Mouse (Mus musculus): ENCODE measurements around the gene Spdef. TPM values are rescaled to one million over a fixed set of nuclear protein-coding genes. Genes with fewer than 3 reads are reported as not detected.

Gene Spdef
- total RNA-seq, 1 experiment = not detected

DNA sequence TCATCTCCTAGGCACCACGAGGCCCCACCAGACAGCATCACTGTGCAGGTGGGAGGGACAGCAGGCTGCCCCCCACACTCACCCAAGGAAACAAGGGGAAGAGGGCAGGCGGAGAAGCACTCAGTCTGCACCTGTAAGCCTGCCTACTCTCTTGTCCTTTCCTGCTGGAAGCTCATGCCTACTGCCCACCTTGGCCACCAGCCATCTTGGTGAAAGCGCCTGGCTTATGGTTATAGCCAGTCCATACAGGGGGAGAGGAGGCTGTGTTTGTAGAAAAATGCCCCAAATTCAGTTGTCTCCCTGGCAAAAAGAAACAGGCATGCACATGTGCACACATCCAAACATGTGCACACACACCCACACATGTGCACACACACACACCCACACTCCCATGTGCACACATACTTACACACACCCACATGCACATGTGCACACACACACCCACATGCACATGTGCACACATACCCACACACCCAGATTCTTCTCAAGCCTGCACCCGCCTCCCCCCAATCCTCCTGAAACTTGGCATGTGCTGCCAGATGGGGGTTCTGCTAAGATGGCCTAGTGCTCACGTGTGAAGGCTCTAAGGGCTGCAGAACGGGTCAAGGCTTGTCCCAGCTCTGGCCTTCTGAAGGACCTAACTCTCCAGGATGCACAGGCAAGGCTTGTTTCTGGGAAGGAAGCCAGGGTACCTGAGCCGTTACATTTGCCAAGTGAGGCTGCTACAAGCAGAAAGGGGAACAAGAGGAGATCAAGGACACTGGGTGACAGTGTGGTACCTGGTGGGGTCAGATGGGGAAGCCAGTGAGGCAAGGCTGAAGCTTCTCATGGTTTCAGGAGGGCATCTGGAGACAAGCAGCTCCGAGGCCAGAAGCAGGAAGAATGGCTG is 22.8 kb upstream of the Spdef start:
- H3K9me3 ChIP-seq (ENCODE audit: control insufficient read depth, insufficient read depth, low read depth, low read length) = no peaks in the 10 kb centered on the region
- H3K27ac ChIP-seq (ENCODE audit: insufficient read depth, low read depth, low read length, poor library complexity, severe bottlenecking) = no peak overlapping the region
- in situ Hi-C loops (cut with MboI; ENCODE audit: low sequenced_read_pairs in 2 of 2, unreplicated experiment in 2 of 2) = no loop called here
- no peak for TF ChIP-seq ZNF384 (IDR thresholded peaks at IDR 0.05; ENCODE audit: low read depth, low read length)
- no peak for TF ChIP-seq HCFC1 (IDR thresholded peaks at IDR 0.05; ENCODE audit: borderline replicate concordance, insufficient read depth, low read length)
- no peak for TF ChIP-seq CHD2 (IDR thresholded peaks at IDR 0.05; ENCODE audit: low read depth, low read length)
- no peak for TF ChIP-seq ZC3H11A (IDR thresholded peaks at IDR 0.05; ENCODE audit: borderline replicate concordance, low read depth, low read length)
- no peak for TF ChIP-seq MAFK (IDR thresholded peaks at IDR 0.05; ENCODE audit: insufficient read depth, low read depth, low read length)
- 0 out of 4 replicates have a peak, but pooled peaks cover 0 to 2% of the 10 kb centered on the region in 2 experiments for H3K4me1 ChIP-seq (ENCODE audit: control insufficient read depth in 2 of 2, insufficient read depth in 2 of 2, low read length in 2 of 2, poor library complexity in 1 of 2)
- DNase-seq (ENCODE audit: low read depth, low spot score) = no peak
- no peak overlapping the region for H3K4me3 ChIP-seq (ENCODE audit: insufficient read depth in 1 of 2, low read depth in 1 of 2, low read length in 2 of 2, poor library complexity in 1 of 2, severe bottlenecking in 1 of 2)
- peaks cover 26% of the 10 kb centered on the region for H3K36me3 ChIP-seq (ENCODE audit: control insufficient read depth, insufficient read depth, low read length, poor library complexity, severe bottlenecking)
- no peak overlapping the region for H3K9ac ChIP-seq (ENCODE audit: insufficient read depth, low read depth, low read length, poor library complexity, severe bottlenecking)

GRCm38 (mm10) chr17:27750451-27750942 is 21.7 kb upstream of the Spdef start:
- in situ Hi-C loops (cut with MboI; ENCODE audit: low sequenced_read_pairs in 2 of 2, unreplicated experiment in 2 of 2) = no loop called here
- no peak for TF ChIP-seq CHD2 (IDR thresholded peaks at IDR 0.05; ENCODE audit: low read depth, low read length)
- TF ChIP-seq ZC3H11A (IDR thresholded peaks at IDR 0.05; ENCODE audit: borderline replicate concordance, low read depth, low read length) = no peak
- no peak for TF ChIP-seq HCFC1 (IDR thresholded peaks at IDR 0.05; ENCODE audit: borderline replicate concordance, insufficient read depth, low read length)
- no peak for TF ChIP-seq MAFK (IDR thresholded peaks at IDR 0.05; ENCODE audit: insufficient read depth, low read depth, low read length)
- no peak for TF ChIP-seq ZNF384 (IDR thresholded peaks at IDR 0.05; ENCODE audit: low read depth, low read length)
- H3K36me3 ChIP-seq (ENCODE audit: control insufficient read depth, insufficient read depth, low read length, poor library complexity, severe bottlenecking) = peaks cover 26% of the 10 kb centered on the region

DNA sequence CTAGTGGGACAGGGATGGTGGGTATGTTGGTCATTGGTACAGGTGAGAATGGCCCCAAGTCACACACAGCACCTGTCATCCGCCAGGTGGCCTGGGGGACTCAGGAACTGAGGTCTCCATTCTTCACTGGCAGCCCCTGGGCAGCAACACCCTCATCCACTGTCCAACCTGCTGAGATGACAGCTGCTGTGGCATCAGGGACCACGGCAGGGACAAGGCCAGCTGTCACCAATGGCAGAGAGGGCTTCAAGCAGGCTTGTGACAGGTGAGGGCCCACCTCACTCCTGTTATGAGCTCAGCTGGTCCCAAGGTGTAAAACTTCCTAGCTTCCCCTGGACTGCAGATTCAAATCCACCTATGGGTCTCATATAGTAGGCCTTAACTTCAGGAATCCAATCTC is 19.4 kb upstream of the Spdef start:
- H3K36me3 ChIP-seq (ENCODE audit: control insufficient read depth, insufficient read depth, low read length, poor library complexity, severe bottlenecking) = peaks cover 18% of the 10 kb centered on the region; the same call in 1 of the 2 replicates
- no peak overlapping the region for H3K27ac ChIP-seq (ENCODE audit: insufficient read depth, low read depth, low read length, poor library complexity, severe bottlenecking)
- H3K9ac ChIP-seq (ENCODE audit: insufficient read depth, low read depth, low read length, poor library complexity, severe bottlenecking) = no peak overlapping the region
- DNase-seq (ENCODE audit: low read depth, low spot score) = no peak
- H3K4me3 ChIP-seq (ENCODE audit: insufficient read depth in 1 of 2, low read depth in 1 of 2, low read length in 2 of 2, poor library complexity in 1 of 2, severe bottlenecking in 1 of 2) = no peak overlapping the region
- in situ Hi-C loops (cut with MboI; ENCODE audit: low sequenced_read_pairs in 2 of 2, unreplicated experiment in 2 of 2) = no loop called here
- no peaks in the 10 kb centered on the region for H3K9me3 ChIP-seq (ENCODE audit: control insufficient read depth, insufficient read depth, low read depth, low read length)
- TF ChIP-seq MAFK (IDR thresholded peaks at IDR 0.05; ENCODE audit: insufficient read depth, low read depth, low read length) (no peak), CHD2 (IDR thresholded peaks at IDR 0.05; ENCODE audit: low read depth, low read length) (no peak), ZNF384 (IDR thresholded peaks at IDR 0.05; ENCODE audit: low read depth, low read length) (no peak), HCFC1 (IDR thresholded peaks at IDR 0.05; ENCODE audit: borderline replicate concordance, insufficient read depth, low read length) (no peak), ZC3H11A (IDR thresholded peaks at IDR 0.05; ENCODE audit: borderline replicate concordance, low read depth, low read length) (no peak)
- no peaks in the 10 kb centered on the region for H3K4me1 ChIP-seq (ENCODE audit: control insufficient read depth in 2 of 2, insufficient read depth in 2 of 2, low read length in 2 of 2, poor library complexity in 1 of 2)

More at GRCm38 (mm10) chr17:27750451-27750942, 21.7 kb upstream of the Spdef start:
- Histone ChIP-seq H3K27ac (ENCODE audit: insufficient read depth, low read depth, low read length, poor library complexity, severe bottlenecking) (no peak overlapping the region), H3K9ac (ENCODE audit: insufficient read depth, low read depth, low read length, poor library complexity, severe bottlenecking) (no peak overlapping the region), H3K4me1 (ENCODE audit: control insufficient read depth in 2 of 2, insufficient read depth in 2 of 2, low read length in 2 of 2, poor library complexity in 1 of 2) (no peaks in the 10 kb centered on the region), H3K9me3 (ENCODE audit: control insufficient read depth, insufficient read depth, low read depth, low read length) (no peaks in the 10 kb centered on the region), H3K4me3 (ENCODE audit: insufficient read depth in 1 of 2, low read depth in 1 of 2, low read length in 2 of 2, poor library complexity in 1 of 2, severe bottlenecking in 1 of 2) (no peak overlapping the region)
- no peak for DNase-seq (ENCODE audit: low read depth, low spot score)

DNA sequence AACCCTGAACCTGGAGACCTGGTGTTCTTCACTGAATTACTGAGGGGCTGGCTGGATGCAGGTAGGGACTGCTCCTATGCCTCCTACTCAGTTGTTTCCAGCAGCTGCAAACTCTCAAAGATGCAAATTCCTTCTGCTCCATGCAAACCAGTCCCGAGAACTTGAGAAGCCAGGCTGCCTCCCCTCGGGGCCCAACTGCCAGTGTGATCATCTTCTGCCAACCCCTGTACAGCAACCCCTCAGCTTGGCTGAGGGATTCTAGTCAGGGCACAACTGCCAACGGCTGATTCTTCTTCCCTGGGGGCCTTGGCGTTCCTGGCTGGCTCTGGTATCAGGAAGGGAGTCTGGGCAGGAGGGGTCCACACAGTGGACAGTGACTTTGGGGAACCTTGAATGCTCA is 17.7 kb upstream of the Spdef start:
- H3K9me3 ChIP-seq (ENCODE audit: control insufficient read depth, insufficient read depth, low read depth, low read length) = no peaks in the 10 kb centered on the region
- in situ Hi-C loops (cut with MboI; ENCODE audit: low sequenced_read_pairs in 2 of 2, unreplicated experiment in 2 of 2) = no loop called here
- no peak overlapping the region for H3K27ac ChIP-seq (ENCODE audit: insufficient read depth, low read depth, low read length, poor library complexity, severe bottlenecking)
- H3K4me1 ChIP-seq (ENCODE audit: control insufficient read depth in 2 of 2, insufficient read depth in 2 of 2, low read length in 2 of 2, poor library complexity in 1 of 2) = no peaks in the 10 kb centered on the region
- no peak overlapping the region for H3K4me3 ChIP-seq (ENCODE audit: insufficient read depth in 1 of 2, low read depth in 1 of 2, low read length in 2 of 2, poor library complexity in 1 of 2, severe bottlenecking in 1 of 2)
- no peak overlapping the region for H3K9ac ChIP-seq (ENCODE audit: insufficient read depth, low read depth, low read length, poor library complexity, severe bottlenecking)
- TF ChIP-seq HCFC1 (IDR thresholded peaks at IDR 0.05; ENCODE audit: borderline replicate concordance, insufficient read depth, low read length) = no peak
- TF ChIP-seq MAFK (IDR thresholded peaks at IDR 0.05; ENCODE audit: insufficient read depth, low read depth, low read length) = no peak
- TF ChIP-seq ZC3H11A (IDR thresholded peaks at IDR 0.05; ENCODE audit: borderline replicate concordance, low read depth, low read length) = no peak
- TF ChIP-seq CHD2 (IDR thresholded peaks at IDR 0.05; ENCODE audit: low read depth, low read length) = no peak
- TF ChIP-seq ZNF384 (IDR thresholded peaks at IDR 0.05; ENCODE audit: low read depth, low read length) = no peak
- peaks cover 9% of the 10 kb centered on the region; the same call in 1 of the 2 replicates for H3K36me3 ChIP-seq (ENCODE audit: control insufficient read depth, insufficient read depth, low read length, poor library complexity, severe bottlenecking)
- no peak for DNase-seq (ENCODE audit: low read depth, low spot score)

Measured in ES-E14 (cell line).